Mouse (Mus musculus) right cerebral cortex, adult 2 months (tissue): ENCODE measurements around the gene Xpnpep3.
"Not testable (repeated sequence)": the region's sequence is repeated elsewhere in the genome, so short reads cannot be mapped to it uniquely, and the experiment has no call there.

Source experiments
- DNase-seq, 2 experiments: peaks; one replicate each; pipeline ENCODE4 v3.0.0; 2021 to 2022; ENCODE audit warnings: low spot score in 2 of 2

Gene Xpnpep3

GRCm38 (mm10) chr15:81399297-81399637 is 671 bp upstream of the Xpnpep3 start:
- no peak for DNase-seq

- no peak for DNase-seq
Observed at GRCm38 (mm10) chr15:81405008-81405407, 5.1 kb downstream of the Xpnpep3 start.

- no peak for DNase-seq
Observed at GRCm38 (mm10) chr15:81408199-81408598, 8.3 kb downstream of the Xpnpep3 start, which contains the start of gene Dnajb7. Gene Dnajb7 (minus strand): TSS chr15:81408299.

GRCm38 (mm10) chr15:81416763-81417310 is 16.9 kb downstream of the Xpnpep3 start:
- not testable (repeated sequence) for DNase-seq

DNA sequence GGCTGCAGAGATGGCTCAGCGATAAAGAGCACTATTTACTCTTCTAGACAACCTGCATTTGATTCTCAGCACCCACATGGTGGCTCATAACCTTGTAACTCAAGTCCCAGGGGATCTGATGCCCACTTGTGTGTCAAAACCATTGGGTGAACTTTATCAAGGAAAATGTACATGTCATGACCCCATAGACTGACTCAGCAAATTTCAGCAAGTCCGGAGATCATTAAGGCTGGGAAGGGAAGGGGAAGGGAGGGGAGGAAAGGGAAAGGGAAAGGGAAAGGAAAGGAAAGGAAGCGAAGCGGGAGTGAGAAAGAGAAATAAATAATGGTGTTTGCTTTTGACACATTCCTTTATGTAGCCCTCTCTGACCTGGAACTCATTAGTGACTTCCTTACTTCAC is 18.1 kb downstream of the Xpnpep3 start:
- no peak for DNase-seq

DNA sequence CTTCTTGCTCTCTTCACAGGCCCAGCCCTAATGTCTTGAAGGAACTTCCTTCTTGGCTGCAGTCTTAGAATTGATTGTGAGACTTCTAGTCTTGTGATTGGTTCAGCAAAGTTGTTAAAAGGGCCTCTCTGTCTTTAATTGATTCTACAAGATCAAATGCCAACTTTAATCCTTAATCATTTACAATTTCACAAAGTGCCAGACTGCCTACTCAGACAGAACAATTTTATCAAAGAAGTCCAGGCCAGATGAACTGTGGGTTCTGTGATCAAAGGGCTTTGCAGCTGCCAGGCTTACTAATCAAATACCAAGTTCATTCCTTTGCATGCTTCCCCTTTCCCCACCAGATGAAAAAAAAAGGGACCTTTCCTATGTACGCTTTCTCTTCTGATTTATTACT is 21.5 kb downstream of the Xpnpep3 start:
- no peak for DNase-seq

- DNase-seq: peak in 1 of 2 experiments; percentile 14
Observed at GRCm38 (mm10) chr15:81422156-81422681, 22.3 kb downstream of the Xpnpep3 start.

DNA sequence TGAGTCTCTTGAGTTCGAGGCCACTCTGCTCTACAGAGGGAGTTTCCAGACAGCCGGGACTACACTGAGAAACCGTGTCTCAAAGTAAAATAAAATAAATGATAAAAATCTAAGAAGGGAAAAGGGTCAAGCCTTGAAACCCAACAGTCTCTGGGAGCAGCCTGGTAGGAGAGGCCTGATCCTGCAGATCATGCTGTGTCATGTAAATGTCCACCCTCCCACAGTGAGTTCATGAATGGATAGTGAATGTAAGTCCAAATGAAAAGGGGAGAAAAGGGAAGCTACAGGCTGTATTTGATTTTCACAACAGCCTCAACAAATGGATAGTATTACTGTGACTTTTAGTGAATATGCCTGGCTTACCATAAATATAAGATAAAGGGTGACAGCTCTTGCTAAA is 25.4 kb downstream of the Xpnpep3 start:
- DNase-seq: no peak

GRCm38 (mm10) chr15:81427947-81428346 is 28.0 kb downstream of the Xpnpep3 start:
- no peak for DNase-seq

- no peak for DNase-seq
Observed at GRCm38 (mm10) chr15:81431195-81431594, 31.3 kb downstream of the Xpnpep3 start.

GRCm38 (mm10) chr15:81438345-81438744 is 38.4 kb downstream of the Xpnpep3 start:
- DNase-seq: no peak

- no peak for DNase-seq
Observed at GRCm38 (mm10) chr15:81439236-81439635, 39.3 kb downstream of the Xpnpep3 start.

GRCm38 (mm10) chr15:81448463-81448862 is 48.5 kb downstream of the Xpnpep3 start:
- peak; percentile 70 to 80 for DNase-seq

DNA sequence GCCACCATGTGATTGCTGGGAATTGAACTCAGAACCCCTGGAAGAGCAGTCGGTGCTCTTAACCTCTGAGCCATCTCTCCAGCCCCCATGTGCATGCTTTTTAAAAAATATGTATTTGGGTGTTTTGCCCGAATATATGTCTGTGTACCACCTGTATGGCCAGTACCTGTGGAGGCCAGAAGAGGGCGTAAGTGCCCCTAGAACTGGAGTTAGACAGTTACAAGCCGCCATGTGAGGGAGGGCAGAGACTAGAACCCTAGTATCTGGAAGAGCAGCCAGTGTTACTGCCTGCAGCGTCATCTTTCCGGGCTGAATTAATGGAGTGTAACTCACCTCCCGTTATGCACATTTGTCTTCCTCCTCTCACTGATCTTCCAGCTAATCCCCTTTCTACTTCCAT is 61.6 kb downstream of the Xpnpep3 start:
- no peak for DNase-seq

- DNase-seq: no peak
Observed at GRCm38 (mm10) chr15:81465016-81465660, 65.2 kb downstream of the Xpnpep3 start.

DNA sequence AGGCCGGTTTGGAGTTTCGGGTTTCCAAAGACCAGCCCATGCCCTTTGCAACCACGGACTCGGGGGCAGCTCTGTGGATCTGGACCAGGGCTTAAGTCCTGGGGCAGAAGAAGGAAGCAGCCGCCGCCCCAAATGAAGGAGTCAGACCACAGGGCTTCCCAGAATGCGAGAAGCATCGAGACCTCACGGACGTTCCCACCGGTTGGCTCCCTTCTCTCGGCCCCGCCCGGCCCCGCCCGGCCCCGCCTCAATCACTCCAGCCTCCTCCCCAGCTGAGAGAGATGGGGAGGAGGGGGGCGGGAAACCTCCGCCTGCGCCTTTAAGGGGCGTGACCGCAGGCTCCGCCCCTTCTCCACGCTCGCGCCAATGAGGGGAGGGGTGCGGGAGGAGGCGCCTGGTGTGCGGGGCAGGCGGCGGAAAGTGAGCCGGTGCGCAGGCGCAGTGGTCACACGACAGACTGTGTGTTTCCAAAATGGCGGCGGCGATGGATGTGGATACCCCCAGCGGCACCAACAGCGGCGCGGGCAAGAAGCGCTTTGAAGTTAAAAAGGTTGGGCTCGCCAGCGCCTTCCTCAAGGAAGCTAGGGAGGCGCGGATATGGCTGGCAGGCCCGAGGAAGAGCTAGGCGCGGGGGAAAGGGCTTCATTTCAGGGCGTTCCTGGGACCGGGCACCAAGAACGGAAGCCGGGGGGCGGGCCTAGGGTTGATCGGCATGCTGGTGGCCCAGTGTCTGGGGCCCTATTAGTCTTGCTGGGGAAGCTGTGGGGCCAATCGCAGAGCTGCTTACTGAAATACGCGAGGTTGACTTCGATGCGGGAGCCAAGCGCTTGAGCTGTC is 66.2 kb downstream of the Xpnpep3 start, which contains the start of gene Rbx1:
Gene Rbx1 (plus strand): TSS at position 396 of the 837 bp plus-strand sequence.
- peak; percentile 98 to 99 for DNase-seq

DNA sequence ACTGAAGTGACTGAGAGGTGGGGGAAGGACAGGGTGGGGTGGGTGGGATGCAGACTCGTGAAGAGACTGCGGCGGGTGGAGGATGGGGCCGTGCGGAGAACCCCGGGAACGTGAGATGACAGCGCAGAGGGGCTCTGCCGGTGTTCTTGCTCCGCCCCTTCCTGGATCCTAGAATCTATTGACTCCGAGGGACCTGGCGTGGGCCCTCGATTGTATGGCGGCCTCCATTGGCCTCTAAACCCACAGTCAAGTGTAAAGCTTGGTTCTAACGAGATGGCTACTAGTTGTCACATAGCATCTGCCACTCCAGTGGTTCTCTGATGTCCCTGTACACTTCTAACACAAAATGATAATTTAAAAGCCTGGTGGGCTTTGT is 66.8 kb downstream of the Xpnpep3 start:
- DNase-seq: no peak

- no peak for DNase-seq
Observed at GRCm38 (mm10) chr15:81470735-81471134, 70.8 kb downstream of the Xpnpep3 start.

DNA sequence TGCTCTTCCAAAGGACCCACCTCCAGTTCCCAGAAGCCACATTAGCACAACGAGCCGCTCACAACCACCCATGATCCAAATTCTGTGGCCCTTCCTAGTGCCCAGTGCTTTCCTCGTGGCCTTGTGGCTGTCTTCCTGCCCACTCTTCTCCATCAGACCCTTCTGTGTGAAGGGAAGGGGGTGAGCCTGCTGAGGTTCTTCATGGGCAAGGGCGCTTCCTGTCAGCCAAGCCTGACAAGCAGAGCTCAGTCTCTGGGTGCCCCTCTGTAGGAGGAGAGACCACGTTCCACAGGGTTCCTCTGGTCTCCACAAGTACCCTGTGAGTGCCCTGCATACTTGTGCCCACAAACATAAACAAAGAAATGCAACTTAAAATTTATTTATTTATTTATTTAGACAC is 72.3 kb downstream of the Xpnpep3 start:
- no peak for DNase-seq

DNA sequence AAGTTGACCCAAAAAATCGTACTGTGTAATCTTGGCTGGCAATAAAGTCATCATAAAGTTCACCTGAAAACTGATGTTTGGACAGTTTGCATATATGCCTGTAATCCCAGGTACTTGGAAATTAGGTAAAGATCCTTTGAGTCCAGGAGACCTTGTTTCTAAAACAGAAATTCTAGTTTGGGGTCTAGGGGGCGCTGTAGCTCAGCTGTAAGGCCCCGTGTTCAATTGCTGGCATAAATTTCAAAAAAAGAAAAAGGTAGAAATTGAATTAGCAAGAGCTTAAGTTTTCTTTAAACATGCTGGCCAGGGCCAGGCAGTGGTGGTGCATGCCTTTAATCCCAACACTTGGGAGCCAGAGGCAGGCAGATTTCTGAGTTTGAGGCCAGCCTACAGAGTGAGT is 75.7 kb downstream of the Xpnpep3 start:
- peak in 1 of 2 experiments; percentile 17 for DNase-seq

- no peak for DNase-seq
Observed at GRCm38 (mm10) chr15:81476597-81476996, 76.7 kb downstream of the Xpnpep3 start.

DNA sequence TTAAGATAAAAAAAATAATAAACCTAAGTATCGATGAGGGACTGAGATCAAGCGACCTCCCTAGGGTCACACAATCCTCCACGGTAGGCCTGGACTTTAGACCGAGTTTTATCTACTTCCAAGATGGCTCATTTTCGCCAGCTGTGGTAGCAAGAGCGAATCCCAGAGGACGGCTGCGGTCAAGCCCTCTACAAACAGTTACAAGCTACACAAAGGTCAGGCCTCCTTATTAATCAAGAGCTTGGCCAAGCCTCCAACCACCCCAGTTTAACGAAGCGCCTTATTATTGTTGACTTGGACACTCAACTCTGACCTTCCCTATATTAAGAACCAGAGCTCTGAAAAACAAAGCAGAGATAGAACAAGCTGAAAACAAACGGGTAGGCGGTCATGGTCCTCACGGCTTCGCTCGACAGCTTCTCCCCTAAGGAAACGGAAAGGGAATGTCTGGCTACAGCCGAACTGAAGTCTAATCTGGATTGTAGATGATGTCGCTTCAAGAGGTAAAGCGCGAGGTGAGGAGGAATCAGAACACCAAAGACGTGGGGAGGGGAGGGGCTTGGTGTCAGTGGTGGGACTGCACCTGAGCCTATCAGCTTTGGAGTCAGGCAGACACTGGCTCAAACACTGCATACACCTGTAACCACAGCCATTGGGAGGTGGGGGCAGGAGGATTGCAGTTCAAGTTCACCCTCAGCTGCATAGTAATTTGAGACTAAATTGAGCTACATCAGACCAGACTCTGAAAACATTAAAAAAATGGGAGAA is 79.7 kb downstream of the Xpnpep3 start:
- DNase-seq: no peak
